Mouse (Mus musculus) retina, adult 2 months (tissue): ENCODE results near the gene Slk.

Experiments used
- DNase-seq: peaks from one replicate; pipeline ENCODE4 v3.0.0-alpha.2; 2012; ENCODE audit warnings: low read depth, low spot score

Slk gene

DNA sequence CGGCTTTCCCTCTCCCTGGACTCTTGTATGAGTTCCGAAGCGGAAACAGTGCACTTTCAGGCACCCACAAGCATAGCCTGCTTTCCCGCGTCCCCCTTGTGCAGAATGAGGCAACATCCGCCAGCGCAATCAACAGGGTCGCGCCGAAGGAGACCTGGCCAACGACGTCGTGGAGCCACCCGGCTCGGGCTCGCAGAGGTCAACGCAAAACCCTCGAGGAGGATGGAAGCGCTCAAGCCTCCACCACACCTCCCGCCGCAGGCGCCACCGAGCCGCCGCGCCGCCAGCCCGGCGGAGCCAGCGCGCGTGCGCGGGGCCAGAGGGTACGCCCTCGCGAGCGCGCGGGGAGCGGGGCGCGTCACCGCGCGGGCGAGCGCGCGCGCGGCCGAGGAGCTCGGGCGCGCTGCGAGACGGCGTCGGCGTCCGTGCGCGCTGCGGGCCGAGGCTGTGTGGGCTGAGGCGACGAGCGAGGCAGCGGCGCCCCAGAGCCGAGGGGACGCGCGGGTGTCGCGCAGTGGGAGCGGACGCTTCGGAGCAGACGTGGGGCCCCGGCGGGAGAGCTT, at the start of gene Slk:
Gene Slk (plus strand): TSS at position 454 of the 563 bp plus-strand sequence.
- peak; percentile 83 for DNase-seq

DNA sequence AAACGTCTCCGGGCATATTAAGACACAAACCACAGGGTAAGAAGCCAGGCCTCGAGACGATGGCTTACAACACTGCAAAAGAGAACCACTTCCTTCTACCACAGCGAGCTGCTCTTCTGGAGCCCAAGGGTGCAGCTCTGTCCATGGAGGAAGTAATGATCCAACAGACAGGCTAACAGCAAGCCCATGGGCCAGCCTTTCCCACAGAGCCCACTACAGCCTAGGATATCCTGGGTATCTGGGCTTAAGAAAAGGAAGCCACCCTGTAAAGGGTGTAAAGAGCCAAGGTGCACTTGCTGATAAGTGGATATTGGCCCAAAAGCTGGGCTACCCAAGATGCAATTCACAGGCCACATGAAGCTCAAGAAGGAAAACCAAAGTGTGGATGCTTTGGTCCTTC, 48.2 kb upstream of the Slk start:
- no peak for DNase-seq

GRCm38 (mm10) chr19:47532449-47532848, 47.0 kb upstream of the Slk start:
- DNase-seq: no peak

DNA sequence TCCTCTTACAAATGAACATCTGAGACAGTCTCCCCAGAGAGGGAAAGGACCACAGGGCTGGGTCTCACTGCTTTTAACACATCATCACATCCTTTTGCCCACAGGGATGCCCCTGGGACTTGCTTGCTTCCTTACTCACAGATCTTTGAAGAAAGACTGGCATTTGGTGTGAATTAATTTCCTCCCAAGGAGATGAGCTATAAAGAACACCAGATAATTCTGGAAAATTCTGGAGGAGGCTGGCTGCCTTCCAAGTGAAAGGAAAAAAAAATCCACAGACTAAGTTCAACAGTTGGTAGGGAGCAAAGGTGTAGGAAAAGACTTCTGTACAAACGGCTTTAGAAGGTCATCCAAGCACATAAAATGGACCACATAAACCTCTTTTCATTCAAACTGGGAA, 45.3 kb upstream of the Slk start:
- no peak for DNase-seq

- DNase-seq: peak; percentile 80
Measured at GRCm38 (mm10) chr19:47536521-47537299, 42.8 kb upstream of the Slk start.

DNA sequence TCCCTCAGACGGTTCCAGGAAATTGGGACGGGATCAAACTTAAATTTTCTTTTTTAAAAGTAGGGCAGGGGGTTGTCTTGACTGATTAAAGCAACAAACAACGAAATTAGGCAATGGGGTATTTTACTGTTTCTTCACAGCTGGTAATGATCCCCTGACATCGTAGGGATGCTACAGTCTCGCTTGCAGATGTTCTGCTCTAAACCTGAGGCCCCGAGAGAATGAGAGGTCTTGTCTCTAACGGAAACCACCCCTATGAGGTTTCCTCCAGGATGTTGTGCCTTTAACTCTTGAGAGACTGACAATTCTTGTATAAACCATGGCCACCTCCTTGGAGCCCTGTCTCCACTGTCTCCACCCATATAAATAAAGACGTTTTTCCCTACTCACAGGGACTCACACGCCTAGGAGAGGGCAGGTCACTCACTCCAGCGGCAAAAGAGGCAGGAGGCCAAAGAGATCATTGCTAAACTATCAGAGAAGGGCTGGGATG, 42.1 kb upstream of the Slk start, which contains the start of gene Stn1:
Gene Stn1 (minus strand): TSS at position 208 of the 493 bp plus-strand sequence.
- DNase-seq: no peak

DNA sequence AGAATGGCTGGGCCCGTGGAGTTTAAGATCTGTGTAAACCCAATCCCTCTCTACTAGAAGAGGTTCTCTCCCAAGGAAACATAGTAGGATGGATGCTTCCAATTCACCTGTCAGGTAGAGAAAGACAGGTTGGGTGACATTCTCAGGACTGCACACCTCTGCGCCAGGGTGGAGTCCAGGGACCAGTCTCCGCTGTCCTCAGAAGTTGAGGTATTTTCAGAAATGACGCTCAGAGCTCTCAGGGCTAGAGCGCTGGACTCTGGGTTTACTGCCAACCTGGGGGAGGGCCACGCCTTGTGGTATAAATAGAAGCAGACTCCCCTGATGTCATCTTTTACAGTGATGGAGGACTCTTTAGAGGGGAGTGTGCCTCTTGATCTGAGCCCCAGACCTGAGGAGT, 41.6 kb upstream of the Slk start:
- DNase-seq: no peak

DNA sequence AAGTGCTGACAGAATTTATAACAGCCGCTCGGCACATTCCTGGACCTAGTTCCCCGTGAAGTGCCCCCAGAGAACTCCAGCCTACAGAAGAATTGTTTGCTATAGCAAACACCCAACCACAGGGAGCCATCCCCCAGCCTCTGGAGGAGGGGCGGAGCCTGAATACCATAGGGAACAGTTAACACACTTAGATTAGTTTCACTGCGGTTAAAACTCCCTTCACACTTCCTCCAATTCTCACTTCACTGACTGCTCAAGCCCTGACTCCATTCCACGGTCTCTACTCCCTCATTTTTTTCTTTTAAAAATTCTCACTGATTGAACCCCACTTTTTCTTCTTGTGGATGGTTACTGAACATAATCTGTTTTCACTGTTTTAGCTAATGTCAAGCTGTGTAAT, 40.7 kb upstream of the Slk start:
- DNase-seq: no peak

- DNase-seq: no peak
Measured at GRCm38 (mm10) chr19:47542441-47542840, 37.0 kb upstream of the Slk start.

DNA sequence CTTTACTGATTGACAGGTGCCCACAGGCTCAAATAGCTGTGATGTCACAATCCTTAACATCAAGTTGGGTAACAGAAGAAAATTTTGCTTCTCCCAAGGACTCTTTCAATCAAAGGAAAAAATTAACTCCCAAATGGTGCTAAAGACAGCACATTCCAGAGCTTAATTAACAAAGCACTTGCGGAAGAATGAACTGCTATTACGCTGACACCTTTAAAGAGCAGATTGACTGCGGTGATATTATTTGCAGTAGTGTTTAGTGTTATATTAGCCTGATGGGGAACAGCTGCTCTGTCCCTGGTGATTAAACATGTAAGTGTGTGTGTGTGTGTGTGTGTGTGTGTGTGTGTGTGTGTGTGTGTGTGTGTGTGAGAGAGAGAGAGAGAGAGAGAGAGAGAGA, 34.4 kb upstream of the Slk start:
- no peak for DNase-seq

GRCm38 (mm10) chr19:47545528-47545927, 34.0 kb upstream of the Slk start:
- DNase-seq: no peak

DNA sequence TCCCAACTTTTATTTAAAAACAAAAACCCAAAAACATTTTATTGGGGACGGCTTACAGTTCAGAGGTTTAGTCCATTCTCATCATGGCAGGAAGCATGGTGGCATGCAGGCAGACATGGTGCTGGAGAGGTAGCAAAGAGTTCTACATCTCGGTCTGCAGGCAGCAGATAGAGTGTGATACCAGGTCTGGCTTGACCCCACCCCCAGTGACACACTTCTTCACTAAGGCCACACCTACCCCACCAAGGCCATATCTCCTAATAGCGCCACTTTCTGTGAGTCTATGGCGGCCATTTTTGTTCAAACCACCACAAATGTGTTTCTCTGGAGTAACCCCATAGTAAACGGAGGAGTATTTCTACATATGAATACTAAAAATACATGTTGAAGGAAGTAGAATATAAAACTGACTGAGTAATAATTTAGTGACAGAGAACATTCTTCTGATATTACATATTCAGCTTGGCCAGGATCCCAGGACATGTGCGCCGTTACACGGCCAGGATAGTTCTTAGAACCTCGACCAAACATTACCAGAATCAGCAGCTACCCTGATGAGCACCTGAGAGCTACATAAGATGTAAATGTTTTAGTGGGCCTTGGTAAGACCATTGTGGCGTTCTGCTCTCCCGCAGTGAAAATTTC, 30.9 kb upstream of the Slk start:
- no peak for DNase-seq

DNA sequence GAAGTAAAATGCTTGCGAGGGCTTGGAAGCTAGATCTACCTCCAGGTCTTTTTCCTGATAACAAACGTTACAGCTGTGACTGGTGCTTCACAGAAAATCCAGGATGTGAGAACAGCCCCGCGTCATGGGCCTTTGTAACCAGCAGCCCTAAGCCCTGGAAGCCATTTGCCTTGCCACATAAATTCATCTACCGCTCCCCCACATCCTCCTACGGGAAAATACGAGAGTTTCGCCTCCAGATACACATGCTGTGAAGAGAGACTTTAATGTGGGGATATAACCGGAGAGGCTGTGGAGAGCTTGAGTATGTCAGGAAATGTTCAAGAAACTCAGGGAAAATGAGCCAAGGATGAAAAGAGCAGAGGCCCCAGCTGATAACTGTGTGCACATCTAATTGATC, 30.3 kb upstream of the Slk start:
- no peak for DNase-seq

- no peak for DNase-seq
Measured at GRCm38 (mm10) chr19:47549584-47549983, 29.9 kb upstream of the Slk start.

DNA sequence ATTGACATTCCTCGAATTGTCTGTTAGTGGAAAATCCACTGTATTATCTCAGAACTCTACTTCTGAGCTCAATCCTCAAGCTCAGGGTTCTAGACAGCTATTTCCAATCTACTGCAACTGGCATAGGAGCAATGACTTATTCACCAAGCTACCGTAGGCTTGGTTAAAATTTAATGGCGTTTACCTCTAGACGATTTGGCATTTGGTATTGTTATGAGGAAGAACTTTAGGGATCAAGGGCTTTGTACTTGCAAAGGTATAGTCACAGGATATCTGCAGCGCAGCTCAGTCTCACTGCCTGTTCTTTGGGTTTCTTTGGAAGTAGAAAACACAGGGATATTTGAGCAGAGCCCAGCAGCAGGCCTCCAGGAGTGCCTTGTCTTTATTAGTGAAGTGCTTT, 20.3 kb upstream of the Slk start:
- DNase-seq: no peak

GRCm38 (mm10) chr19:47559751-47560512, 19.5 kb upstream of the Slk start:
- DNase-seq: no peak

DNA sequence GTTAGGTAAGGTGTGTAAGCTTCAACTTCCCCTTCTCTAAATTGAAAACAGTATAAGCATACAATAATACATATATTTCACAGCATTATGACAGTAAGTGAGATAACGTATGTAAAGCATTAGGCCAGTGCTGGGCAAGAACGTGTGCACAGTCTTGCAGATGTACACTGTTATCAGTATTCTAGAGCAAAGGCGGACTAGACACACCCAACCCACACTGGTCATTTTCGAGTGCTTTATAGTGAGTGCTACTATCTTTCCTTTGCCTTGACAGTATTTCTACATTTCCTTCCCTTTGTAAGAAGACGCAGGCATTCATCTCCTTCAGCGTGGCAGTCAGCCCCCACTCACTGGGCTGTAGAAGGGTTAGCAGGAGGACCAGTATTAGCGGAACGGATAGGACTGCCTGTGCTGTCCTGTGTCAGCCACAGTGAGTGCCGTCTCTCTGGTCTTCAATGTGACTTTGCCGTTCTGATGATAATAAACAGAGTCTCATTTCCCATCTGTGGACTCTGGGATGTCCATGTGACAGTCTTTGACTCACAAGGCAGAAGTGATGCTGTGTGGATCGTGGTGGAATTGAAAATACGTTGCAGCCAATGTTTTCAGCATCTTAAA, 18.8 kb upstream of the Slk start:
- no peak for DNase-seq

GRCm38 (mm10) chr19:47561996-47562441, 17.5 kb upstream of the Slk start:
- DNase-seq: no peak

DNA sequence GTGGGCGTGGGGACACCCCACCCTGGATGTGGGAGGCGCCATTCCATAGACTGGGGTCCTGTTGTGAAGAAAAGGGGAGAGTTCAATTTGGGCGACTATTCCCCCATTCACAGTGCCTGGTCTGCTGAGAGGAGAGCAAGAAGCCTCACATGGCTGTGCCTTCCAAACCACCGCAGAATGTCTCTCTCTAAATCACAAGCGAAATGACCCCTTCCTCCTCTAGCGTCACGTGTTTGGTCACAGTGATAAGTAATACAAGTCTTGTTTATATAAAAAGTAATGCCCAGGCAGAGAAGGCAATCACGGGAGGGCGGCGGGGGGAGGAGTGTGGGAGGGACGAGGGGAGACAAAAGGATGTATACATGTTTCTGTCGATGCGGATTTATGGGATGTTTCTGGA, 15.8 kb upstream of the Slk start:
- no peak for DNase-seq

- no peak for DNase-seq
Measured at GRCm38 (mm10) chr19:47565031-47565654, 14.3 kb upstream of the Slk start.

- no peak for DNase-seq
Measured at GRCm38 (mm10) chr19:47565994-47566393, 13.5 kb upstream of the Slk start.
